Mouse (Mus musculus) cerebellum, postnatal 4 days (tissue): Measurements from ENCODE around the gene Map3k14.
A peak's percentile ranks its signal among the peaks of the same experiment; 100 is the strongest.

Experiments used
- DNase-seq, 2 experiments: peaks; one replicate each; pipeline ENCODE4 v3.0.0; 2022; ENCODE audit warnings: low spot score in 2 of 2, mixed read lengths in 1 of 2

Gene Map3k14

DNA sequence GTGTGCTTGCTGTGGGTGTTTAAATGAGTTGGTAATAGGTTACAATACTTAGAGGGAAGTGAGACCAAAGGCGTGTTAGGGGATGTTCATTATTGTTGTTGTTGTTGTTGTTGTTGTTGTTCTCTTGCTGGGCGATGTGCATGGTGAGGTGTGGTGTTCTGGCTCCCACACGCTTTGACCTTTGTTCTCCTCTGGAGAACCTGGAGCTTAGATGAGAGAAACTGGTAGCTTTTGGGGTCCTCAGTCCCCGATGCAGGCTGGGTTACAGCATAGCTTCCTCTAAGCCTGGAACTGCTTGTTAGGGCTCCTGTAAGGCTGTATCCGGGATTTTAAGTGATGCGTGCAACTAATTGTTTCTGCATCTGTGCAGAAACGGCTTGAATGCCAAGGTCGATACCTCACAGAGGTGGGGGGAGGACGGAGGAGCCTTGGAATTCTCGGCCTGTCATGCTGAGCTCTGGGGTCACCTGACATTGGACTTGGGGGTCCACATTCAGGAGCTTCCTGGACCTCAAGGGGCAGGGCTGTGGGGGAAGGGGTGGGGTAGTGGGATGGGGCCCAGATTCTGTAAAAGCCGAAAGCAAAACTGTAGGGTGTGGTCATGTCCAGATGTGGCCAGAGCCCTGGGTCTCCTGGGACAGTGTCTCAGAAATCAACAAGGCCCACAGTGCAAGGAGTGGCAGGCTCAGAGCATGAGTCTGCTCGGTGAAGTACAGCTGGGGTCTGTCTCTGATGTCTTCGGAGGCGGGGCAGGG, 91.4 kb downstream of the Map3k14 start:
- no peak for DNase-seq

DNA sequence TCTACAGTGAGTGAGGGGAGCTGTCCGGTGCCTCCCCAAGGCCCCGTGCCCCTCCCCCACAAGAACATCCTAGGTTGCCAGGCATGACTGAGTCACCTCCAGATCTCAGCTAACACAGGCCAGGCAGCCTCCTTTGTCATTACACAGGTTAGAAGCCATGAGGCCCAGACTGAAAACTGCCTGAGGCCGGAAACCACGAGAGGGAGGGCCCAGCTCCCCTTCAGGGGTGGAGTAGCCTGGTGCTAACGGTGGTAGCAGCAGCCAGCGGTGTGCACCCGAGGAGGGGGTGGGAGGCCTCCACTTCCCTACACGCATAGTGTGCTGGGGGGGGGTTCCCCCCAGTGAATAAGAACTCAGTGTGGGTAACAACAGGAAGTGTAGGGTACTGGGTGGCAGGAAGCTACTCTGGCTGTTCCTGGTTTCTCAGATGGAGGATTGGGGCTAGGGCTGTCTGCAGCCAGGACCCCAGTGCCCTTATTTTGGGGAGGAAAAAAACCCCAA, 92.3 kb downstream of the Map3k14 start:
- DNase-seq = no peak

DNA sequence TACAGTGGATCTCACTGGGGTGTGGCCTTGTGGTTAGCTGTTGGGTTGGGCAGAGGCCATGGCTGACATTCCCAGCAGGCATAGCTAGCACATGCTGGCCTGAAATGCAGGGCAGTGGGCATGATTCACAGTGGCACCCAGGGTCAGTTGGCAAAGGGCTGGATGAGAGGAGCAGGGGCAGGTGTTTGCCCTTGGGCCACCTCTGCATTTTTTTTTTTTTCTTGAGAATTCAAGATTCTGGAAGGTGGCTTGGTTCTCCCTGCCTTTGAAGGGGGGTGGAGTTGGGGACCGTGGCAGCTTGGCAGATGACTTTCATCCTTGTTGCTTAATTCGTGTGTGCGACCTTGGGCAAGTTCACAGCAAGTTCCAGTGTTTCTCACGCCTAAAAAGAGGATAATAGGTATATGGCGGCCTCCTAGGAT, 92.8 kb downstream of the Map3k14 start:
- no peak for DNase-seq

DNA sequence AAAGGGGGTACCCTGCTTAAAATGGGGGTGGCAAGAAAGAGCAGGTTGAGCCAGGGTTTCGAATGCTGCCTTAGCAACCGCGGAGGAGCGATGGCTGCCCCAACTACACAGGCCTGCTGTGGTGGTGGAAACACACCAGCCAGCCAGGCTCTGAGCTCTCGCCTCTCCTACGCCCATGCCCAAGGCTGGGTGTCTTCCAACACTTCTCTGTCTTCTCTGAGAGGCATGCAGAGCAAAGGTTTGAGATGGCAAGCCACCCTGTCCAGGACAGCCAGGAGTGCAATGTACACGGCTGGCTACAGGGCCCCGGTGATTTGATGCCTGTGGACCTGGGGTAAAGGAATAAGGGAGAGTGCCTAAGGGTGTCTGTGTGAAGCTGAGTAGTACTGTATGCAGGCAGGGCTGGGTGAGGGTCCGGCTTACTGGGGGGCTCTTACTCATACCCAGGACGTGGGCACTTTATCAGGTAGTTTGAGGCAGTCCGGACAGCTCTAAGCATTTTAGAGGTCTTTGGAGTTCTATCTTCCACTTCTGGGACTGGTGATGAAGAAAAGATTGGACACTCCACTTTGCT, 93.4 kb downstream of the Map3k14 start:
- no peak for DNase-seq

DNA sequence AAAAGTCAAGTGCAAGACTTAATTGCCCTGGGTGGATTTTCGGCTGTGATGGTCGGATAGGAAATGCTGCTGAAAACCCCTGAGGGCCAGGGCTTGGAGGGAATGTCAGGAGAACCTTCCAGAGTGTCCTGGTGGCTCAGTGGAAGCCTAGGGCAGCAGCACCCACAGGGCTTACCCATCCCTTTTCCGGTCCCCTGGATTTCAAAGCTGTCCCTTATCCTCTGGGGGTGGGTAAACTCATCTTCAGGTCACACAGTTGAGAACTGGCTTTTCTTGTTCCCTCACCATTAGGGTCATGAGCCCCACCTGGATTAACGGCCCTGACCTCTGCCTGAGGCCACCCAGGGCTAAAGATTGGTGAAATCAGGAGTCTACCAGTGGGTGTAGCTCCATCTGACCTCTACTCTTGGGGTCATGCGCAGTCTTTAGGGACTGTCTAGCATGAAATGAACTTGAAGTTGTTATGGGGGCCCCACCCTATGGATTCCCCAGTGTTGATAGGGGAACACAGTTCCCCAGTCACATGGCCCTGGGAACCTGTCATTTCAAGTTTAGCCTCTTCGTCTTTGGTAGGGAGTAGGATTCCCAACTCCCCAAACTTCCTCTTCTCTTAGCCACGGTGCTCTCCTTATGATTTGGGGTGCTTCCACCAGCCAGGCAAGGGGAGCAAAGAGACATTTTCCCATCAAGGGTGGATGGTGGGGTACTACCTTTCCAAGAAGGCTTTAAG, 94.1 kb downstream of the Map3k14 start:
- DNase-seq = no peak

DNA sequence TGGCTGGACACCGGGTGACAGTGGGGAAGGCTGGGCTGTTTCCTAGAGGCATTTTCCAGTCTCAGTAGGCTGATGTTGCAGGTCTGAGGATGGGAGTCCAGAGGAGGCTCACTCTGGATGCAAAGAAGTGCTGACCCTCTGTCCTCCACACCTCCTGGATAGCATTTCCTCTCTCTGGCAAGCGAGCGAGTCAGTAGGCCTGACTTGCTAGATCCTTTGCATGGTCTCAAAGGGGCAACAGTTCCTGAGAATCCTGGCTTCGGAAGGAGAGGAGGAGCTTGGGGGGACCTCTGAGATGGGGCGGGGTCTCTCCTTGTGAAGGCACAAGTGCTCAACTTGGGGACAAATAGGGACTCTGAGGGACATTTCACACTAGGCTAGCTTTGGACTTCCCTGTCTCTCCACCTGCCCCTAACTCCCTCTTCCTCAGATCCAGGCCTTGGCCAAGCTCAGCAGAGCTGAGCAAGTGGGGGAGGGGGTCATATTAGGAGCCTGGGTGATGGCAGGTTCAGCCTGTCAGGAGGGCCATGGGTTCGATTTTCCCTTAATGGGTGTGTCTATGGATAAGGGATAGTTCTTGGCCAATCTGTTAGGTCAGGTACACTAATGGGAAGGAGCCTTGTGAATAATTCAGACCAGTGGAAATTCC, 94.8 kb downstream of the Map3k14 start:
- no peak for DNase-seq

DNA sequence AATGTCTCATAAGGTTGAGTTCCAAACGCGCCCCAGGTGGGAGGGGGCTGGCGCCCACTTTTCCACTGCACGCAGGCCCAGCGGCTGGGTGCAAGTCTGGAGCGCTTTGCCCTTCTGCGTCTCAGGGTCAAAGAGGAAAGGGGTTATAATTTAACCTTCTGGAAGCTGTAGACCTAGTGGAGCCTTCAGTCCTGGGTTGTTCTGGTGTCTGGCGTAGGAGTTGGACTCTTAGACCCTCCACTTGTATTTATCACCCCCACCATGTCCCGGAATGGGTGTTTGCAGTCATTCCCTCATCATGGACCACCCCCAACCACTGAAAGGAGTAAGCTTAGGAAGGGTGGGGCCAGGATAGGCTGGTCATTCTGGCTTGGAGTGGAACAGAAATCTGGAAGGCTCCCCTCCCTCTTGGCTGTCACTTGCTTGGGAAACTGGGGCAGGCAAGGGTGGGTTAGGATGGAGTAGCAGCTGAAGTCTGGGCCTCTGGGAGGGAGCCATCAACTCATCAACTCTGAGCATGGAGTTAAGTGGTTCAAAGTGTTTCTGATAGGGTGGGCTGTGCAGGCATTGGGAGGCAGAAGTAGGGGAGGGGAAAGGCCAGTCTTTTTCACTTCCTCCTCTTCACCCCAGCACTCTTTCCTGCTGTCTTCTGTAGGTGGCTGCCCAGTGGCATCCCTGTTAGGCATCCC, 95.4 kb downstream of the Map3k14 start:
- no peak for DNase-seq

DNA sequence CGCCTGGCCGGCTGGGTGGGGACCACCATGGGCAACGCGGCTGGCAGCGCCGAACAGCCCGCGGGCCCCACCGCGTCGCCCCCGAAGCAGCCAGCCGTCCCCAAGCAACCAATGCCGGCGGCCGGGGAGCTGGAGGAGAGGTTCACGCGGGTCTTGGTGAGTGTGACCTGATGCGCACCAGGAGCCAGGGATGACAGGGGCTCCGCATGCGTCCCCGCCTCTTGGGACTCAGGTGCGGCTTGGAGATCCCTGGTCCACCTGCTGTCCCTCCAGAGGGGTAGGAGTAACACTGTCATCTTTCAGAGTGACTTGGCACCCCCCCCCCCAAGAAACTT, 96.0 kb downstream of the Map3k14 start:
- no peak for DNase-seq

DNA sequence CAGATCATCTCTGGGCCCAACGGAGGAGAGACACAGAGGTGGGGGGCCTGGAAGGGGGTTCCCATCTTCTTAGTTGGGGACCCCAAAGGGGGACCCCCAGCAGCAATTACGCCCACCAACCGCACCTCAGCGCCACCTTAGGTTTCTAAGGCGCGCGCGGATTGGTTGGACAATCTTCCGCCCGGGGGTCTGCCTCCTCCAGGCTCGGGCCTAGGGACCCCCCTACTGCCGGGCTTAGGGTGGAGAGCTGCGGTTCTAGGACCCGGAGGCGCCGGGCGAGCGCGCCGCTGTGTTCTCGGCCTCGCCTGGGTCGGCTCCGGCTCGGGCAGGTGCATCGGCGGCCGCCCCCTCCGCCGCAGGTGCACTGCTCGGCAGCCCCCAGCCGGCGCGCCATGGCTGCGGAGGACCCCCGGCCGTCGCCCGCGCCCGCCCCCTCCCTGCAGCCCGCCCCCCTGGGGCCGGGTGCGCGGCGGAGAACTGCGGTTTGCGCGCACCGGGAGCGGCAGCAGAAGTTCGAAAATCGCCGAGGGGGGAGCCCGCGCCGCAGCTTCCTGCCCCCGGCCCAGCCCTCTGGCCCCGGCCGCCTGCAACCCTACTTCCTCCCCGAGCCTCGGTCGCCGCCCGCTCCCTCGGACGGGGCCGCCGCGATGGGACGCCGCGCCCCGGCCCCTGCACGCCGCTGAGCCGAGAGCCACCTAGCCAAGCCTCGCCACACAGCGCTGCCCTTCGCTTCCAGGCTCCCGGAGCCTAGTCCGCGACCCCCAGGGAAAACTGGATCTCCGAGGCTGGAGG, 96.6 kb downstream of the Map3k14 start, which contains the start of gene Fmnl1:
Gene Fmnl1, plus strand, starts transcription at position 614 of the 792 bp plus-strand sequence.
- DNase-seq = peak in 1 of 2 experiments; percentile 42

DNA sequence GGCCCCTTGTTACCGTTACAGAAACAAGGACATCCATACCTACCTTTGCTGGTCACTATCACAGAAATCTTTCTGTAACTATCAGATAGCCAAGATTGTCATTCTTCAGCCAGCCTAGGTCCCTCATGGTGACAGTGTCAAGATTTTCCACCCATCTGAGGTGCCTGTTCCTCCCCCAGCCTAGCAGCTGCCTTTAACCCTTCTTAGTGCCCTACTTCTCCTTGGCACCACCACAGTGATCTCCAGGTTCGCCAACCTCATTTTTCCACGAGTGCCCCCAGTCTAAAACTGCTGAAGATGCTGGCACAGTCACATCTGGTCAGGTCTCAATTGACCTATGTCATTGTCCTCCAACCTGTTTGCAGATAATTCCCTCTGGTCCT, 97.2 kb downstream of the Map3k14 start:
- DNase-seq = no peak
